Mouse (Mus musculus) liver, embryonic 13.5 days (tissue): Measurements from ENCODE around the gene Fkbp1b. TPM values are rescaled to one million over a fixed set of nuclear protein-coding genes. Genes with fewer than 3 reads are reported as not detected.

Source experiments
- ATAC-seq: fragments of 200-750 bp; cut with Nextera tagmentation; 2 replicates; pipeline ENCODE4 v1.8.0; 2017; ENCODE audit warnings: low read depth, mild to moderate bottlenecking, moderate number of reproducible peaks, moderate library complexity
- DNase-seq: peaks from one replicate; pipeline ENCODE4 v3.0.0; 2022
- H3K27ac ChIP-seq: fragments of 300-500 bp; sonication (generic); 2 replicates; pipeline ENCODE4 v1.5.1; 2015; ENCODE audit warnings: moderate library complexity, mild to moderate bottlenecking, inconsistent platforms
- H3K27me3 ChIP-seq: fragments of 300-500 bp; sonication (generic); 2 replicates; pipeline ENCODE4 v1.6.1; 2015; ENCODE audit warnings: mild to moderate bottlenecking, inconsistent platforms
- H3K36me3 ChIP-seq: fragments of 300-500 bp; sonication (generic); 2 replicates; pipeline ENCODE4 v1.6.1; 2015; ENCODE audit warnings: mild to moderate bottlenecking, inconsistent platforms
- H3K4me1 ChIP-seq: fragments of 300-500 bp; sonication (generic); replicated peaks from 2 replicates; pipeline ENCODE4 v1.6.1; 2015; ENCODE audit warnings: inconsistent platforms
- H3K4me2 ChIP-seq: fragments of 300-500 bp; sonication (generic); 2 replicates; pipeline ENCODE4 v1.6.1; 2015; ENCODE audit warnings: inconsistent platforms, mild to moderate bottlenecking, moderate library complexity
- H3K4me3 ChIP-seq: fragments of 300-500 bp; sonication (generic); replicated peaks from 2 replicates; pipeline ENCODE4 v1.5.1; 2015; ENCODE audit warnings: mild to moderate bottlenecking, inconsistent platforms
- H3K9ac ChIP-seq: fragments of 300-500 bp; sonication (generic); 2 replicates; pipeline ENCODE4 v1.6.1; 2015; ENCODE audit warnings: mild to moderate bottlenecking, inconsistent platforms
- H3K9me3 ChIP-seq: fragments of 300-500 bp; sonication (generic); replicated peaks from 2 replicates; pipeline ENCODE4 v1.6.1; 2016; ENCODE audit warnings: inconsistent platforms
- WGBS: fragments of 180-500 bp; shearing (Covaris S2); methylation state at CpG from one replicate; pipeline ENCODE4 v1.1.7; 2015; ENCODE audit not compliant: insufficient replicate concordance; 5-methylcytosine and 5-hydroxymethylcytosine counted together
- polyA plus RNA-seq: library from polyadenylated mRNA; unstranded; fragments of >200 nt; fragmentation: Nextera tagmentation; extraction: Ambion mirVana; gene quantifications from 2 replicates; pipeline ENCODE4 v1.2.1, GENCODE M21; 2015

The Fkbp1b gene
- polyA plus RNA-seq, 1 experiment from 2014 or later = 3.6 TPM

DNA sequence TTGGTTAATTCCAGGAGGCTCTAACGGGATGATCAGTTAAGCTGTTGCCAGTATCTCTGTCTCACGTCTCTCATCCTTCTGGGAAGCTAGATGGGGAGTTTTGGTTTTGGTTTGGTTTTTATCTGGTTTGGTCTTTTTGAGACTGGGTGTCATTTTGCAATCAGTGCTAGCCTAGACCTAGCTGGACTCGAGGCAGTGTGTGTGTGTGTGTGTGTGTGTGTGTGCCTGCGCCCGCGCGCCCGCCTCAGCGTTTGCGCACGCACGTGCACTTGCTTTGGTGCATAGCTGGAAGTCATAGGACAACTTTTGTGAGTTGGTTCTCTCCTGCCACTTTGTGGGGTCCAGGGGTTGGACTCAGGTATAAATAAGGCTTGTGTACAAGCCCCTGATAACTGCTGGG lies 2.4 kb upstream of the Fkbp1b start:
- peak; percentile 56 for DNase-seq
- H3K27me3 ChIP-seq = peaks cover 34% of the 10 kb centered on the region
- peaks cover 1% of the 10 kb centered on the region; the same call in 1 of the 2 replicates for H3K36me3 ChIP-seq
- H3K9ac ChIP-seq = peak overlapping the region; percentile 78
- peak overlapping the region; percentile 79 for H3K4me3 ChIP-seq
- peaks cover 43% of the 10 kb centered on the region for H3K4me1 ChIP-seq
- H3K27ac ChIP-seq = peak overlapping the region; percentile 77
- 0% methylated on average over 12 of the region's 12 CpGs for WGBS
- no peaks in the 10 kb centered on the region for H3K9me3 ChIP-seq
- H3K4me2 ChIP-seq = peak overlapping the region; percentile 99
- ATAC-seq = peak; percentile 47

DNA sequence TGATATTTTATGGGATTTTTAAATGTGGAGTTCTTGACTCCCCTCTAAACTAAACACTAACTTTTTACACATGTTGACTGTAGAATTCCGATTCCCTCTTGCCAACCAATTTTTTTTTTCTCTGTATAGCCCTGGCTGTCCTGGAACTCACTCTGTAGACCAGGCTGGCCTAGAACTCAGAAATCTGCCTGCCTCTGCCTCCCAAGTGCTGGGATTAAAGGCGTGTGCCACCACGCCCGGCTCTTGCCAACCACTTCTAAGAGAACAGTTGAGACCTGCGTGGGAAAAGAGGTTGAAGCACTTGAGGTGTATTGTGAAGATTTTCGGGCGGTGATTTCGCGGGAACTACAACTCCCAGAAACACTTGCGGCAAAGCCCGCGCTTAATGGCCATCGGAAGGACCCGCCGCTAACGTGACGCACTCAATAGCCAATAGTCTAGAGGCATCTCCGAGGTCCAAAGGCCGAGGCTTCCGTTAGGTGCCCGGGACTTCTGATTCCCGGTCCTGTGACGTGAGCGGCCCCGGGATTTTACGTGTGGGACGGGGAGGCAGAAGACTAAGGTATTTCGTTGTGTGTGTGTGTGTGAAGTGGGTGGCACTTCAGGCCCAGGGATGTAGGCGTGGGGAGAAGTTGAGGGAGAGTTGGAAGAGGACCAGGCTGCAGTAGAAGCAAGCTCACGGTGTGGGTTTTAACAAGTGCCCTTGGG lies 1.7 kb upstream of the Fkbp1b start, which contains the start of gene Wdcp:
Gene Wdcp, plus strand, starts transcription at position 414 of the 708 bp plus-strand sequence.
- H3K9ac ChIP-seq = peak within 1 kb of the TSS; percentile 78
- peak; percentile 89 for ATAC-seq
- peaks cover 34% of the 10 kb centered on the region for H3K27me3 ChIP-seq
- H3K4me3 ChIP-seq = peak within 1 kb of the TSS; percentile 79
- peaks cover 43% of the 10 kb centered on the region for H3K4me1 ChIP-seq
- DNase-seq = peak; percentile 84
- under 1% methylated on average over 30 of the region's 30 CpGs for WGBS
- H3K9me3 ChIP-seq = no peaks in the 10 kb centered on the region
- H3K27ac ChIP-seq = peak within 1 kb of the TSS; percentile 77
- no peaks in the 10 kb centered on the region for H3K36me3 ChIP-seq
- H3K4me2 ChIP-seq = peak within 1 kb of the TSS; percentile 99

DNA sequence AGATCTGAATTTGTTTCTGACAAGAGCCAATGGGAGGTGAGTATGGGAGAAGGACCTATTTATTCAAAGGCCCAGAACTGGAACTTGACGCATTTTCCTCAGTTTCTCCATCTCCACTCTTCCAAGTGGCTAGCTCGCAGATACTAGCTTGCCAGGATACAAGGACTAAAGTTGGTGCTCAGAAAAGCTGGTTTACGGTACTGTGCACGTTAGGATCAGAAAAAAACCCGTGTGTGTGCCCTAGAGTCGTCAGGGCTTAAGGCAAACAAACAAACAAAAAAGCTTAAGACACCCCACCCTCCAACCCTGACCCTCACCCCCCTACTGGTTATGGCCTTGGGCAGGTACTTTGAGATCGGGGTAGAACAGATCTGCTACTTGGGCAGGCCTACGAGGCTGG lies 1.1 kb upstream of the Fkbp1b start:
- Histone ChIP-seq H3K36me3 (no peaks in the 10 kb centered on the region), H3K9me3 (no peaks in the 10 kb centered on the region), H3K4me2 (peak overlapping the region; percentile 99), H3K27ac (no peak overlapping the region), H3K9ac (no peak overlapping the region), H3K4me3 (0 out of 2 replicates have a peak overlapping the region, but pooled peaks have one; percentile 79), H3K27me3 (peaks cover 34% of the 10 kb centered on the region), H3K4me1 (peaks cover 43% of the 10 kb centered on the region)
- 79% methylated on average over 8 of the region's 8 CpGs for WGBS
- no peak for DNase-seq
- no peak for ATAC-seq

DNA sequence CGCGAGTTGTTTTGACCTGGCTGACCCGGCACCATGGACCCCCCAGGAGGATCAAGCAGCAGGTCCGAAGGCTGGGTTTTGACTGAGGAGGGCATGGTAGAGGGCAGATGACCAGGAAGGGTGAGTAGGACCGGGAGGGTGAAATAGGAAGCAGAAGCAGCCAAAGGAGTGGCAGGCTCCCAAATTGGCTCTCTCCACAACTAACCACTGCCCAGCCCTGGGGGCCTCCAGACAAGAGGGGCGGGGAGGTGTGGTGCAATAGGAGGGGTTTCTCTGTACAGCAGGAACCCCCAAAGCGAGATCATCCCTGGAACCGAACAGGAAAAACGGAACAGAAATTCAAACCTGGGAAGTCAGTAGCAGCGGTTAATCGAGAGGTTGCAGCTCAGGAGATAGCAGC lies 650 bp downstream of the Fkbp1b start:
- H3K36me3 ChIP-seq = no peaks in the 10 kb centered on the region
- peak overlapping the region; percentile 99 for H3K4me2 ChIP-seq
- ATAC-seq = no peak
- peaks cover 34% of the 10 kb centered on the region for H3K27me3 ChIP-seq
- peaks cover 41% of the 10 kb centered on the region for H3K4me1 ChIP-seq
- H3K9ac ChIP-seq = peak overlapping the region; percentile 79
- H3K4me3 ChIP-seq = peak overlapping the region; percentile 76
- DNase-seq = no peak
- no peaks in the 10 kb centered on the region for H3K9me3 ChIP-seq
- H3K27ac ChIP-seq = no peak overlapping the region
- 2% methylated on average over 11 of the region's 11 CpGs for WGBS

DNA sequence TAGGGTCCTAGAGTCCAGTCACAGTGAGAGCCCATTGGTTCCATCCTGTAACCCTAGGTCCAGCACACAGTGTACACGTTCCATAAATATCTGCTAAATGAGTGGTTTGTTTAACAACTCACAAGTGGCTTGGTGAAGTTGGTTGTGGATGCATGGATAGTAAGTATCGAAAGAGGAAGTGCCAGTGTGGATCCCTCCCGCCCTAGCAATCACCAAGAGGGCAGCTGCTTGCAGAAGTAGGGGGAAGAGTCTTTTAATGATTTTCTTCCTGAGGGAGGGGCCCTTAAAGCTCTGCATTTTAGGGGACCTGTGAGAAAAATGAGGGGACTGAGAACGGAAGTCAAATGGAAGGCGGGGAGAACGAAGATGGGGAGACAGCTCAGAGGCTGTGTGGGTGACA lies 1.4 kb downstream of the Fkbp1b start:
- no peak overlapping the region for H3K27ac ChIP-seq
- H3K4me1 ChIP-seq = peaks cover 41% of the 10 kb centered on the region
- WGBS = 23% methylated on average over 6 of the region's 6 CpGs
- peak overlapping the region; percentile 99 for H3K4me2 ChIP-seq
- H3K9me3 ChIP-seq = no peaks in the 10 kb centered on the region
- ATAC-seq (no peak), DNase-seq (no peak)
- peak overlapping the region; percentile 79; the same call in 1 of the 2 replicates for H3K9ac ChIP-seq
- peak overlapping the region; percentile 76 for H3K4me3 ChIP-seq
- no peaks in the 10 kb centered on the region for H3K36me3 ChIP-seq
- peaks cover 34% of the 10 kb centered on the region for H3K27me3 ChIP-seq

DNA sequence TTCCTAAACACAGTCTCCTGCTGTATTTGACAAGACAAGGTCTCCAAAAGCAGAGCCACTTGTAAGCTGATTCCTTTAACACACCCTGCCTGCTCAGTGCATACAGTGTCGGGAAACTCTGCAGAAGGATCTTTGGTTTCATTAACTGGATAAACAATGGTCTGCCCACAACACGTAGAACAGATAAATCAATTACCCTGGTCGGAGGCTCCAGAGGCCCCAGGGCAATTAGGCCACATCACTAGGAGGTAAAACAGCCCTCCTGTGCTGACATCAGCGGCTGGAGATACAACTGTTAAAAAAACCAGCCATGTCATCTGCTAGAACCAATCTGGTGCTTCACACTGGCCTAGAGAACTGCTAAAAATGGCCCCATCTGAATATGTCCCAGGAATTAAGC lies 4.4 kb downstream of the Fkbp1b start:
- ATAC-seq (no peak), DNase-seq (no peak)
- Histone ChIP-seq H3K4me3 (no peak overlapping the region), H3K27me3 (peaks cover 26% of the 10 kb centered on the region), H3K9me3 (no peaks in the 10 kb centered on the region), H3K27ac (no peak overlapping the region), H3K9ac (no peak overlapping the region), H3K4me1 (peaks cover 23% of the 10 kb centered on the region), H3K4me2 (no peak overlapping the region), H3K36me3 (peaks cover 5% of the 10 kb centered on the region; the same call in 1 of the 2 replicates)
- WGBS = 62% methylated on average over 4 of the region's 4 CpGs

DNA sequence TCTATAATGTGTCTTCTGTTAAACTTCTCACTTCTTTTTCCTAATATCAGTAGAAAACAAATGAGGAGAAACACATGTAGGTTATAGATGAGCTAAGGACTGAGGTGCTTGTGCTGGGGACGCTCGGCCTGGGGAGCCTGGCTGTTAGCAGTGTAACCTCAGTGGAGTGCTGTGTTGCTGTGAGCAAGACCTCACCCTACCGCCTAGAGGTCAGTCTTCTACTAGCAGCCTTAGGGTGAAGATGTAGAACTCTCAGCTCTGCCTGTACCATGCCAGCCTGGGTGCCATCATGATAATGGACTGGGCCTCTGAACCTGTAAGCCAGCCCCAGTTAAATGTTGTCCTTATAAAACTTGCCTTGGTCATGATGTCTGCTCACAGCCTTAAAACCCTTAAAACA lies 14.1 kb downstream of the Fkbp1b start:
- 86% methylated on average over 3 of the region's 3 CpGs for WGBS
- no peak overlapping the region for H3K27ac ChIP-seq
- no peak overlapping the region for H3K4me2 ChIP-seq
- H3K9ac ChIP-seq = no peak overlapping the region
- DNase-seq = no peak
- H3K27me3 ChIP-seq = no peaks in the 10 kb centered on the region
- no peaks in the 10 kb centered on the region for H3K4me1 ChIP-seq
- peaks cover 54% of the 10 kb centered on the region for H3K36me3 ChIP-seq
- H3K4me3 ChIP-seq = no peak overlapping the region
- ATAC-seq = no peak
- no peaks in the 10 kb centered on the region for H3K9me3 ChIP-seq

DNA sequence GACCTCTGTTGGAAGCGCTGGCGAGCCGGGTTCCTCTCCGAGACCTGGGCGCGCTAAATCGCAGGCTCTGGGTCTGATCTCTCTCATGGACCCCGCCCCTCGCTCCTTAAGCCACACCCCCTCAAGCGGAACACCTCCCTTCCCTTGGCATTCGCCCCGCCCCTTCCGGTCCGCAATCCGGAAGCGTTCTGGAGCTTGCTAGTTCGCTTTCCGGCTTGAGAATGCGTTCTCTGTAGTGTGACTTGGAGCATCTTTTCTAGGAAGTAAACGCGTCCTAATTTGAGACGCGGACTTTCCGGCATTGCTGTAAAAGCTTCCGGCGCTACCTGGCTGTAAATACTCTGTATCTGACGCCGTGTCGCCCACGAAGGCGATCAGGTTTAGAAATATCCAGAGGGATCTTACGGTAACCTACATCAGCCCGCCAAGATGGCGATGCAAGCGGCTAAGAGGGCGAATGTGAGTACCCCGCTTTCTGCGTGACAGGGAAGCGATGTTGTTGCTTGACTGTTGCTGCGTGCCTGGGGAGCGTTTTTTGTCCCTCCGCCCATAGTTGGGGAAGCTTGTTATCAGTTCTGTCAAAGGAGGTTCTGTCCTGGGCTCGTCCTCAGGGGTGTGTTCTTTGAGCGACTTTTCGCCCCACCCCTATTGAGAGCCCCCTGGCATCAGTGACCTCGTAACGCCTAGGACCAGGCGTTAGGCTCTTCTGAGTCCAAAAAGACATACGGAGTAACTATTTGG lies 23.9 kb downstream of the Fkbp1b start, which contains the start of gene Sf3b6:
Gene Sf3b6, plus strand, starts transcription at position 184 of the 741 bp plus-strand sequence.
- H3K36me3 ChIP-seq = peaks cover 28% of the 10 kb centered on the region
- peak within 1 kb of the TSS; percentile 90 for H3K27ac ChIP-seq
- peaks cover 33% of the 10 kb centered on the region for H3K4me1 ChIP-seq
- H3K9me3 ChIP-seq = no peaks in the 10 kb centered on the region
- DNase-seq = peak; percentile 98
- 0% methylated on average over 49 of the region's 49 CpGs for WGBS
- H3K9ac ChIP-seq = peak within 1 kb of the TSS; percentile 80
- H3K27me3 ChIP-seq = no peaks in the 10 kb centered on the region
- peak; percentile 97 for ATAC-seq
- H3K4me3 ChIP-seq = peak within 1 kb of the TSS; percentile 78
- peak within 1 kb of the TSS; percentile 84 for H3K4me2 ChIP-seq

DNA sequence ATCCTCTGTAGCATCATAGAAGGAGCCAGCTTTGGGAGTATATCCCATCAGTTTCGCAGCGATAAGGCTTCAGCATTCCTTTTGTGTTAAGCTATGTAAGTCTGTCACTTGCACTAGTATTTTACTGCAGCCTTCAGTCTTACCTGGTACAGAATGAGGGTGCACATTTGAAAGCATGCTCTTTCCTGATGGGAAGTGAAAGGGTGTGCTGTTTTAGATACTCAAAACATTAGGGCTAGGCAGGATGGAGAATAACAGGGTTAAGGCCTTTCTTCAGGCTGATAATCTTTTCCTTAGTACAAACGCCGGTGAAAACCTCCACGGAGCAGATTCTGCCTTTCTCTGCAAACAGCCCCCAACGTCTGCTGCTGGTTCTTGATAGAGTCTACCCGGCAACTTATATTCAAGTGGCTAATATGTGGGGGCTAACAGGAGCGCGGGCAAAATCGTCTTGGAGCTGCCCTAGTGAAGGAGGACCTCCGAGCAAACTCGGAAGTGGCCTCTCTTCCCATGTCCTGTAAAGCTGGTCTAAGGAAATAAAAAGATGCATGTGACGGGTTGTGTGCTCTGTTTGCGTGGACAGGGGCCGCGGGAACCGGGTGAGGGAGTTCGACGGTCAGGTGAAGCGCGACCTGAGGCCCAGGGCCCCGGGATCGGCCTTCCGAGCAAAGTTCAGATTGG lies 24.6 kb downstream of the Fkbp1b start:
- Histone ChIP-seq H3K4me2 (peak overlapping the region; percentile 82), H3K4me1 (peaks cover 33% of the 10 kb centered on the region), H3K27ac (peak overlapping the region; percentile 79), H3K9me3 (no peaks in the 10 kb centered on the region), H3K36me3 (peaks cover 21% of the 10 kb centered on the region), H3K9ac (peak overlapping the region; percentile 77), H3K4me3 (peak overlapping the region; percentile 78), H3K27me3 (no peaks in the 10 kb centered on the region)
- WGBS = 7% methylated on average over 24 of the region's 24 CpGs
- ATAC-seq = peak; percentile 60; the same call in 1 of the 2 replicates
- DNase-seq = no peak

DNA sequence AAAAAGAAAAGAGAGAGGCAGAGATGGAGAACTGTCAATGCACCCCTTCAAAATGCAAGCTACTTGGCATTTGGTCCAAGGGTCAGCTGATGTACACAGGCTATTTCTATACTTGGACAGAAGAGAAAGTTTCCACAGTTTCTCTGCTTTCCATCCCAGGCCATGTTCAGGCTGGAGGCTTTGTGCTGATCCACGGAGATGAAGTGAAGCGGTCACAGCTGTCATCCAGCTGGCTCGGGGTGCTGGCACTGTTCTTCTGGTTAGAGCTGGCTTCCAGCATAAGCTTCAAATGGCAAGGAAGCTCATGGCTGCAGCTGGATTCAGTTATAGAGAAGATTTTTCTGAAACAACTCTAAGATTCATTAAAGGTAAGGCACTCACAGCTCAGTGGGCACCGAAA lies 27.8 kb downstream of the Fkbp1b start:
- H3K9ac ChIP-seq = no peak overlapping the region
- no peaks in the 10 kb centered on the region for H3K36me3 ChIP-seq
- no peaks in the 10 kb centered on the region for H3K27me3 ChIP-seq
- H3K4me1 ChIP-seq = peaks cover 21% of the 10 kb centered on the region
- DNase-seq (no peak), ATAC-seq (no peak)
- H3K9me3 ChIP-seq = no peaks in the 10 kb centered on the region
- 76% methylated on average over 4 of the region's 4 CpGs for WGBS
- H3K4me2 ChIP-seq = no peak overlapping the region
- H3K4me3 ChIP-seq = no peak overlapping the region
- H3K27ac ChIP-seq = no peak overlapping the region

DNA sequence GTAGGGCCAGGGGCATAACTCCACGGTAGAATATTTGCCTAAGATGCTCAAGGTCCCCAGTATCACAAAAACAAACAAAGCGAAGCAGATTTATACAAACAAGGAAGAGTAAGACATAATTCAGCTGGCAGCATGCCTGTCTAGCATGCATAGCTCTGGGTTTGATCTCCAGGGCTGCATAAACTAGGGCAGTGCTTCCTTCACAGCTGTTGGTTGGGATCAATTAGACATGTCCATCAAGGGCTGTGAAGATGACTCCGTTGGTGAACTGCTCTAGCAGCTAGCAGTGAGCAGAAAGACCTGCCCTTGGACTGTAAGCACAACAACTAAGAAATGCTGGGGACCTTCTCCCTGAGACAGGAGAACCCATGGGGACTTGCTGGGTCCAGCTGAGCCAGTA lies 29.7 kb downstream of the Fkbp1b start:
- no peak for DNase-seq
- H3K4me3 ChIP-seq = no peak overlapping the region
- H3K9me3 ChIP-seq = no peaks in the 10 kb centered on the region
- no peak for ATAC-seq
- no peak overlapping the region for H3K4me2 ChIP-seq
- H3K9ac ChIP-seq = no peak overlapping the region
- no peaks in the 10 kb centered on the region for H3K36me3 ChIP-seq
- no peak overlapping the region for H3K27ac ChIP-seq
- H3K4me1 ChIP-seq = peaks cover 10% of the 10 kb centered on the region
- WGBS = 57% methylated on average over 3 of the region's 3 CpGs
- H3K27me3 ChIP-seq = no peaks in the 10 kb centered on the region
